Mouse (Mus musculus): ENCODE results near the gene Mc3r. TPM values are rescaled to one million over a fixed set of nuclear protein-coding genes. Genes with fewer than 3 reads are reported as not detected.

Mc3r gene
- polyA plus RNA-seq, 1 experiment from 2014 or later = not detected

DNA sequence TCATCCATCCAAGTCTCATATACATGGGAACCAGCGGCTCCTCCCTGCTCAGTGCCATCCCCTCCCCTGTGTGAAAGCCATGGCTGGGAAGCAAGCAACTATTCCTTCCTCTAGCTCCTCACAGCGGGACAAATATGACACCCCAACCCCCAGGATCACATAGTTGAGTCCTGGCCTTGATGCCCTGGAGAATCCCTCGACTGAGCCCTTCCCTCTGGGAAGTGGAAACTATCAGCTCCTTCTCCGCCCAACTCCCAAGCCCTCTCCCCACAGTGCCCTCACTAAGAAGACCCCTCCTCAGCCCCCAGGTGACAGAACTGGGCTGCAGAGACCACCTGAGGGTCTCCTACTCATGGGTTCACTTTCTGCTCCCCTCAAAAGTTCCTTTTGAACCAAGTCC lies 18.2 kb upstream of the Mc3r start:
- no peak overlapping the region for H3K9ac ChIP-seq (ENCODE audit: low read length)
- no peaks in the 10 kb centered on the region for H3K9me3 ChIP-seq (ENCODE audit: control insufficient read depth, low read length)
- H3K4me1 ChIP-seq (ENCODE audit: control insufficient read depth, insufficient read depth, low read length) = no peaks in the 10 kb centered on the region
- no peak for ATAC-seq (ENCODE audit: insufficient number of reproducible peaks, low FRiP score, low TSS enrichment, low read depth)
- H3K36me3 ChIP-seq (ENCODE audit: control insufficient read depth, insufficient read depth, low read length) = no peaks in the 10 kb centered on the region
- H3K27me3 ChIP-seq (ENCODE audit: control insufficient read depth, insufficient read depth, low read length) = no peaks in the 10 kb centered on the region
- H3K4me2 ChIP-seq (ENCODE audit: low read depth, severe bottlenecking) = no peak overlapping the region
- H3K27ac ChIP-seq (replicated peaks; ENCODE audit: low read depth, low read length) = no peak overlapping the region
- 51% methylated on average over 4 of the region's 4 CpGs for WGBS
- DNase-seq (ENCODE audit: low spot score) = no peak
- H3K4me3 ChIP-seq (ENCODE audit: low read depth, low read length) = no peak overlapping the region

DNA sequence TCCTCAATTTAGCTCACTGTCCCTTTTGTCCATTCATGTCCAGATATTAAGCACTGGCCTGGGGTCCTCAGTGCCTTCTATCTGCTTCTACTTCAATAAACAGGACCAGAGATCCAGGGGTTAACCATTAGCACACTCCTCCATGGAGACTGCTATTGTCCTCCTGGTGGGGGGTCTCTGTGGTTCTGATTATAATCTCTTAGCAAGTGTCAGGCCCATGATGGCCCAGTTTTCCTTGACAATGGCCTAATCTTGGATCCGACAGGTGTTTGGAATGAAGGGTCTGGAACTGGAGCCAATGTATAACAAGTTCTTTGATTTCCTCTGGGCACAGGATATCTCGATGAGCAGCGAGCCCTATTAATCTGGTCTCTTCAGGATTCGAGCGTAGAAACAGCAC lies 10.1 kb upstream of the Mc3r start:
- 84% methylated on average over 5 of the region's 5 CpGs for WGBS

DNA sequence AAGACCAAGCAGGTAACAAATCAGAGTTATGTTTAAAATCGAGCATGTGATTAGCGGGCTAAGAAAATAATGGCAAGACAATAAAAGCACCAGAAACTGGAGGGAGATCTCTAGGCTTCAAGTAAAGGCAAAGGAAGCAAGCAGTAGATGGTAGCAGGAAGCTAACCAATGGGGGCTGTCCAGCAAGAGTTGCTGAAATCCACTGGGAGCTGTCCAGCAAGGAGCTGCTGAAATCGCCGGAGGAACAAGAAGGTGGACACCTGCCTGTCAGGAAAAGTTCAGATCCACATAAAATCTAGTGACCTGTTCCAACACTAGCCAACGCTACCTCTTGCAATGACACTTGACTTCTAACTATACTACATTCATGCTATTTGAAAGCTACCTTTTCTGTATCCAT lies 7.3 kb upstream of the Mc3r start:
- H3K4me3 ChIP-seq (ENCODE audit: low read depth, low read length) = no peak overlapping the region
- H3K9ac ChIP-seq (ENCODE audit: low read length) = no peak overlapping the region
- no peaks in the 10 kb centered on the region for H3K4me1 ChIP-seq (ENCODE audit: control insufficient read depth, insufficient read depth, low read length)
- no peak for ATAC-seq (ENCODE audit: insufficient number of reproducible peaks, low FRiP score, low TSS enrichment, low read depth)
- no peak overlapping the region for H3K4me2 ChIP-seq (ENCODE audit: low read depth, severe bottlenecking)
- DNase-seq (ENCODE audit: low spot score) = peak; percentile 86
- no peaks in the 10 kb centered on the region for H3K9me3 ChIP-seq (ENCODE audit: control insufficient read depth, low read length)
- H3K27ac ChIP-seq (replicated peaks; ENCODE audit: low read depth, low read length) = no peak overlapping the region
- 26% methylated on average over 5 of the region's 5 CpGs for WGBS
- H3K27me3 ChIP-seq (ENCODE audit: control insufficient read depth, insufficient read depth, low read length) = no peaks in the 10 kb centered on the region
- H3K36me3 ChIP-seq (ENCODE audit: control insufficient read depth, insufficient read depth, low read length) = no peaks in the 10 kb centered on the region

More for the DNA sequence above, 10.1 kb upstream of the Mc3r start:
- DNase-seq (ENCODE audit: low spot score) (no peak), ATAC-seq (ENCODE audit: insufficient number of reproducible peaks, low FRiP score, low TSS enrichment, low read depth) (no peak)
- Histone ChIP-seq H3K36me3 (ENCODE audit: control insufficient read depth, insufficient read depth, low read length) (no peaks in the 10 kb centered on the region), H3K9me3 (ENCODE audit: control insufficient read depth, low read length) (no peaks in the 10 kb centered on the region), H3K4me3 (ENCODE audit: low read depth, low read length) (no peak overlapping the region), H3K9ac (ENCODE audit: low read length) (no peak overlapping the region), H3K27ac (replicated peaks; ENCODE audit: low read depth, low read length) (no peak overlapping the region), H3K4me1 (ENCODE audit: control insufficient read depth, insufficient read depth, low read length) (no peaks in the 10 kb centered on the region), H3K27me3 (ENCODE audit: control insufficient read depth, insufficient read depth, low read length) (no peaks in the 10 kb centered on the region), H3K4me2 (ENCODE audit: low read depth, severe bottlenecking) (no peak overlapping the region)

DNA sequence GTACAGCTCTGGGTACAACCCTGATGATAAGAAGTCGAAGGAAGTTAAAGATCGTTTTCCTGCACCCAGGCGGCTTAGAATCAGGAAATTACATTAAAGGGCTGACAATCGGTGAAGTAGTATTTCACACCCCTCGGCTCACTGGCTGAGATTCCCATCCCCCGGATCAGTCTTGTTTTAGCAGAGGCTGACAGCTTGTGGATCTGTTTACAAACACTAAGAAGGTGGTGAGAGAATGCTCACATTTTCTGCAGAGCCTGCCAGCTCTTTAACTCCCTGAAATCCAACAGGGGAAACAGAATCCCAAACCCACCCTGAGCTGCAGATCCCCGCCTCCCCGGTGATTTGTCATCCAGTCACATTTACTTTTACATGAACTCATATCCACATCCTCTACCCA lies 2.8 kb upstream of the Mc3r start:
- 0 out of 2 replicates have a peak, but pooled peaks cover 5% of the 10 kb centered on the region for H3K27me3 ChIP-seq (ENCODE audit: control insufficient read depth, insufficient read depth, low read length)
- H3K4me2 ChIP-seq (ENCODE audit: low read depth, severe bottlenecking) = no peak overlapping the region
- H3K36me3 ChIP-seq (ENCODE audit: control insufficient read depth, insufficient read depth, low read length) = no peaks in the 10 kb centered on the region
- no peak for ATAC-seq (ENCODE audit: insufficient number of reproducible peaks, low FRiP score, low TSS enrichment, low read depth)
- H3K9ac ChIP-seq (ENCODE audit: low read length) = no peak overlapping the region
- DNase-seq (ENCODE audit: low spot score) = no peak
- 47% methylated on average over 8 of the region's 8 CpGs for WGBS
- no peaks in the 10 kb centered on the region for H3K9me3 ChIP-seq (ENCODE audit: control insufficient read depth, low read length)
- H3K4me1 ChIP-seq (ENCODE audit: control insufficient read depth, insufficient read depth, low read length) = no peaks in the 10 kb centered on the region; the same call in 1 of the 2 replicates
- no peak overlapping the region for H3K27ac ChIP-seq (replicated peaks; ENCODE audit: low read depth, low read length)
- no peak overlapping the region for H3K4me3 ChIP-seq (ENCODE audit: low read depth, low read length)

DNA sequence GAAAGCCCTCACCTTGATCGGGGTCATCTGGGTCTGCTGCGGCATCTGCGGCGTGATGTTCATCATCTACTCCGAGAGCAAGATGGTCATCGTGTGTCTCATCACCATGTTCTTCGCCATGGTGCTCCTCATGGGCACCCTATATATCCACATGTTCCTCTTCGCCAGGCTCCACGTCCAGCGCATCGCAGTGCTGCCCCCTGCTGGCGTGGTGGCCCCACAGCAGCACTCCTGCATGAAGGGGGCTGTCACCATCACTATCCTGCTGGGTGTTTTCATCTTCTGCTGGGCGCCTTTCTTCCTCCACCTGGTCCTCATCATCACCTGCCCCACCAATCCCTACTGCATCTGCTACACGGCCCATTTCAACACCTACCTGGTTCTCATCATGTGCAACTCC lies 1.0 kb downstream of the Mc3r start:
- DNase-seq (ENCODE audit: low spot score) (peak; percentile 33), ATAC-seq (ENCODE audit: insufficient number of reproducible peaks, low FRiP score, low TSS enrichment, low read depth) (no peak)
- 76% methylated on average over 14 of the region's 14 CpGs for WGBS
- Histone ChIP-seq H3K9me3 (ENCODE audit: control insufficient read depth, low read length) (no peaks in the 10 kb centered on the region), H3K36me3 (ENCODE audit: control insufficient read depth, insufficient read depth, low read length) (no peaks in the 10 kb centered on the region), H3K4me3 (ENCODE audit: low read depth, low read length) (no peak overlapping the region), H3K27ac (replicated peaks; ENCODE audit: low read depth, low read length) (no peak overlapping the region), H3K9ac (ENCODE audit: low read length) (no peak overlapping the region), H3K4me1 (ENCODE audit: control insufficient read depth, insufficient read depth, low read length) (no peaks in the 10 kb centered on the region; the same call in 1 of the 2 replicates), H3K4me2 (ENCODE audit: low read depth, severe bottlenecking) (no peak overlapping the region), H3K27me3 (ENCODE audit: control insufficient read depth, insufficient read depth, low read length) (0 out of 2 replicates have a peak, but pooled peaks cover 5% of the 10 kb centered on the region)

DNA sequence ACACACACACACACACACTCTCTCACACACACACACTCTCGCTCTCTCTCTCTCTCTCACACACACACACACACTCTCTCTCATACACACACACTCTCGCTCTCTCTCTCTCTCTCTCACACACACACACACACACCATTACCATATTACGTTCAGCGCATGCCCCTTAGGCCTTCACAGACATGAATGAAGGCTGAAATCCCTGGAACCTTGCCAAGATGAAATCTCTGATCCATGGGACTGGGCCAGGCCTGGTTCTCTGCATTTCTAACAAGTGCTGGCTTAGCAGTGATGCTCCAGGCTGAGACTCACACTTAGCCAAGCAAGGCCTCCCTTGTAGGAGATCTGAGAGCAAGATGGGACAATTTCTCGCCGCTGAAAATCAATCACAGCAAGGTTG lies 8.1 kb downstream of the Mc3r start:
- WGBS = 89% methylated on average over 6 of the region's 6 CpGs
- ATAC-seq (ENCODE audit: insufficient number of reproducible peaks, low FRiP score, low TSS enrichment, low read depth) (no peak), DNase-seq (ENCODE audit: low spot score) (no peak)
- Histone ChIP-seq H3K4me3 (ENCODE audit: low read depth, low read length) (no peak overlapping the region), H3K4me1 (ENCODE audit: control insufficient read depth, insufficient read depth, low read length) (no peaks in the 10 kb centered on the region), H3K9me3 (ENCODE audit: control insufficient read depth, low read length) (no peaks in the 10 kb centered on the region), H3K9ac (ENCODE audit: low read length) (no peak overlapping the region), H3K27me3 (ENCODE audit: control insufficient read depth, insufficient read depth, low read length) (no peaks in the 10 kb centered on the region), H3K4me2 (ENCODE audit: low read depth, severe bottlenecking) (no peak overlapping the region), H3K36me3 (ENCODE audit: control insufficient read depth, insufficient read depth, low read length) (no peaks in the 10 kb centered on the region), H3K27ac (replicated peaks; ENCODE audit: low read depth, low read length) (no peak overlapping the region)

DNA sequence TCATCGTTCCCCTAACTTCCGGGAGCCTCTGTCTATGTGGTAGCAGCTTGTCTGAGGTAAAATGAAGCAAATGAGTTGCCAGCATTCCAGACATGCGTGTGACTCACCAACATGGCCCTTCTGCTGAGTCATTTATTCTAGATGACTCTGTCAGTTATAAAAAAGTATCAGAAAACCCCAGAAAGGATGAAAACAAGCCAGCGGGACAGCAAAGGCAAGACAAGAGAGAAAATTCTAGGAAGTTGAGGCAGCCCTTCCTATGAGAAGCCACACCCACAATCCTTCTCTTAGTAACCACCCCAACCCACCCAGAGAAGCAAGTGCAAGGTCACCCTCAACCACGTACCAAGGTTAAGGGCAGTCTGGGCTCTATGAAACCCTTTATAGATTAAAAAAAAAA lies 8.7 kb downstream of the Mc3r start:
- WGBS = 86% methylated on average over 5 of the region's 5 CpGs
- no peak overlapping the region for H3K27ac ChIP-seq (replicated peaks; ENCODE audit: low read depth, low read length)
- DNase-seq (ENCODE audit: low spot score) (no peak), ATAC-seq (ENCODE audit: insufficient number of reproducible peaks, low FRiP score, low TSS enrichment, low read depth) (no peak)
- no peaks in the 10 kb centered on the region for H3K36me3 ChIP-seq (ENCODE audit: control insufficient read depth, insufficient read depth, low read length)
- H3K27me3 ChIP-seq (ENCODE audit: control insufficient read depth, insufficient read depth, low read length) = no peaks in the 10 kb centered on the region
- H3K4me1 ChIP-seq (ENCODE audit: control insufficient read depth, insufficient read depth, low read length) = no peaks in the 10 kb centered on the region
- H3K4me3 ChIP-seq (ENCODE audit: low read depth, low read length) = no peak overlapping the region
- H3K9me3 ChIP-seq (ENCODE audit: control insufficient read depth, low read length) = no peaks in the 10 kb centered on the region
- no peak overlapping the region for H3K4me2 ChIP-seq (ENCODE audit: low read depth, severe bottlenecking)
- no peak overlapping the region for H3K9ac ChIP-seq (ENCODE audit: low read length)

DNA sequence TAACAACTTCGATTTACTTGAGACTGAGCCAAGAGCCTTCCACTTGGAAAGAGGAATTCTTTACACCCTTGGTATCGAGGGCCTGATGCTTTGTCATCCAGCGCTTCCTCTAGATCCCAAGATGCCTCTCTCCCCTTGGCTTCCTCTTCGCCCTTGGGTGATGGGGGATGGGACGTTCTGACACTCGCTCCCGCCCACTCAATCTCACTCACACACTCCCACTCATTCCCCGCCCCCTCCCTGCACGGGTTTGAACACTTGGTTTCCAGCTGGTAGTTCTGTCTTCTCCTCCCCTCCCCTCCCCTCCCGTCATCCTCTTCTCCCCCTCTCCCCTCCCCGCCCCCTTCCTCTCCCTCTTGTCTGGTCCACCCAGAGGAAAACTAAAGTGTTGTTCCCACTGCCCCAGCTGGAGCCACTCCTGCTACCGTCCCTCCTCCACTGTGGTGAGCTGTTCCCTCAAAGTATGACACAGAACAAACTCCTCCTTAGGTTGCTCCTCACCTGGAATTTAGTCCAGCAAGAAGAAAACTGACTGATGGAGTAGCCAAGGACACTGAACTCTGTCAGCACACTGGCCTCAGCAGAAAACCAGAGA lies 9.3 kb downstream of the Mc3r start:
- WGBS = 34% methylated on average over 12 of the region's 12 CpGs
- Histone ChIP-seq H3K4me1 (ENCODE audit: control insufficient read depth, insufficient read depth, low read length) (no peaks in the 10 kb centered on the region), H3K4me3 (ENCODE audit: low read depth, low read length) (no peak overlapping the region), H3K27ac (replicated peaks; ENCODE audit: low read depth, low read length) (no peak overlapping the region), H3K4me2 (ENCODE audit: low read depth, severe bottlenecking) (no peak overlapping the region), H3K36me3 (ENCODE audit: control insufficient read depth, insufficient read depth, low read length) (no peaks in the 10 kb centered on the region), H3K9ac (ENCODE audit: low read length) (no peak overlapping the region), H3K27me3 (ENCODE audit: control insufficient read depth, insufficient read depth, low read length) (no peaks in the 10 kb centered on the region), H3K9me3 (ENCODE audit: control insufficient read depth, low read length) (no peaks in the 10 kb centered on the region)
- ATAC-seq (ENCODE audit: insufficient number of reproducible peaks, low FRiP score, low TSS enrichment, low read depth) = no peak
- DNase-seq (ENCODE audit: low spot score) = no peak

DNA sequence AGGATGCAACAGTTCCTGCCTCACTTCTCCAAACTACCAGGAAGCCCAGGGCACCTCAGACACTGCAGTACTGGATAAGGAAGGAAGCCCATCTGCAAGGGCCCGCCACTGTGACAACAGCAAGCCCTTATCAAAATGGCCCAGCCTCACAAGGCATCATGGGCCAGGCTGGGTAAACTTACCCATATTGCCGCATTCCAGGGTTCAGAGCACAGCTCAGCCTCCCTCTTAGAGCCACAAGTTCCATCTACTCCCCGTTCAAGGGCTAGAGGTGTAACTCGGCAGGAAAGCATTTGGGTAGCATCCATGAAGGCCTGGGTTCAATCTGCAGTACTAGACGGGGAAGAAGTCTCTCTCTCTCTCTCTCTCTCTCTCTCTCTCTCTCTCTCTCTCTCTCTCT lies 11.8 kb downstream of the Mc3r start:
- WGBS = 81% methylated on average over 5 of the region's 5 CpGs
- H3K27me3 ChIP-seq (ENCODE audit: control insufficient read depth, insufficient read depth, low read length) = no peaks in the 10 kb centered on the region
- H3K27ac ChIP-seq (replicated peaks; ENCODE audit: low read depth, low read length) = no peak overlapping the region
- no peaks in the 10 kb centered on the region for H3K4me1 ChIP-seq (ENCODE audit: control insufficient read depth, insufficient read depth, low read length)
- H3K9ac ChIP-seq (ENCODE audit: low read length) = no peak overlapping the region
- H3K4me2 ChIP-seq (ENCODE audit: low read depth, severe bottlenecking) = no peak overlapping the region
- no peak for DNase-seq (ENCODE audit: low spot score)
- no peak for ATAC-seq (ENCODE audit: insufficient number of reproducible peaks, low FRiP score, low TSS enrichment, low read depth)
- no peaks in the 10 kb centered on the region for H3K9me3 ChIP-seq (ENCODE audit: control insufficient read depth, low read length)
- H3K36me3 ChIP-seq (ENCODE audit: control insufficient read depth, insufficient read depth, low read length) = no peaks in the 10 kb centered on the region
- no peak overlapping the region for H3K4me3 ChIP-seq (ENCODE audit: low read depth, low read length)
